Mouse (Mus musculus): ENCODE measurements around the gene Dio3. TPM values are rescaled to one million over a fixed set of nuclear protein-coding genes. Genes with fewer than 3 reads are reported as not detected.

Dio3 gene
- polyA plus RNA-seq, 1 experiment from 2014 or later, result 0.31 TPM

DNA sequence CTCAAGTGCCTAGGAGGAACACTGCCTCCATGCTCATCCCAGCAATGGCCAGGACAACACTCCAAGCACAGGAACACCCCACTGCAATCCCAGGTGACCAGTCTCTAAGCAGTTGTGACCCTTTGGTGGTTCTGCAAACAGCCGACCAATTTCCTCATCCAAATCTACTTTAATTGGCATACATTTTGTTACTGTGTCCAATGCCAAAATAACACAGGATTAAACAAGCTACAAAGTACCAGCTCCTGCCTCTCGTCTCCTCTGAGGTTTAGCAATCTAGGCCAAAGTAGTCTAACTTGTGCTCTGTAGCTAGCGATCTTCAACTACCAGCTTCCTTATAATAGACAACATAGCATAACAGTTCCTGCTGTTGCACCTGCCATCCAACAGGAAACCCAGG lies 10.6 kb upstream of the Dio3 start:
- Histone ChIP-seq H3K36me3 (ENCODE audit: control insufficient read depth, insufficient read depth) (no peaks in the 10 kb centered on the region), H3K9ac (ENCODE audit: low read depth, low read length) (no peak overlapping the region), H3K27me3 (replicated peaks; ENCODE audit: control insufficient read depth, insufficient read depth, low read length) (0 out of 2 replicates have a peak, but pooled peaks cover 3% of the 10 kb centered on the region), H3K4me1 (replicated peaks; ENCODE audit: control insufficient read depth, insufficient read depth, low read length) (no peaks in the 10 kb centered on the region), H3K4me3 (ENCODE audit: low read depth, low read length) (no peak overlapping the region), H3K27ac (ENCODE audit: low read depth, low read length) (no peak overlapping the region), H3K9me3 (ENCODE audit: control insufficient read depth) (no peaks in the 10 kb centered on the region), H3K4me2 (replicated peaks; ENCODE audit: low read depth) (no peak overlapping the region)
- ATAC-seq, result no peak
- TF ChIP-seq CTCF (IDR thresholded peaks at IDR 0.05; ENCODE audit: low read depth), result no peak
- 86% methylated on average over 3 of the region's 3 CpGs for WGBS

DNA sequence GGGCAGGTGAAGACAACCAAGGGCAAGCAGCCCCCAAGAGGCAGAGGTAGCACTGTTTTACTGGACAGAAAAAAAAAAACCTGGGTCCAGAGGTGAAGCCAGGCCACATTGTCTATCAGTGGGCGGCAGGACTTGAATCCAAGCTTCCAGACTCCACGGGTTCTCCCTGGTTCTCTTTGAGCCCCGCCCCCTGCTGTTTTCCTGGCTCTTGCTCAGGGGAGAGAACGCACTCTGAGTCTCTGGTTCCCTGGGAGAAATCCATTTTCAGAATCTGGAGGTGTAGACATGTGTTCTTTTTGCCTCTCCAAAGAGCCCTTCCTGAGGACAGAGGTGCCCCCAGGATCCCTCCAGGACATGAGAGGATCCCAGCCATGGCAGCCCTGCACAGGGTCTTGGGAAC lies 9.2 kb upstream of the Dio3 start:
- H3K27ac ChIP-seq (ENCODE audit: low read depth, low read length), result no peak overlapping the region
- no peaks in the 10 kb centered on the region for H3K4me1 ChIP-seq (replicated peaks; ENCODE audit: control insufficient read depth, insufficient read depth, low read length)
- no peaks in the 10 kb centered on the region for H3K36me3 ChIP-seq (ENCODE audit: control insufficient read depth, insufficient read depth)
- H3K4me3 ChIP-seq (ENCODE audit: low read depth, low read length), result no peak overlapping the region
- no peak for ATAC-seq
- WGBS, result 72% methylated on average over 4 of the region's 4 CpGs
- H3K9me3 ChIP-seq (ENCODE audit: control insufficient read depth), result no peaks in the 10 kb centered on the region
- H3K9ac ChIP-seq (ENCODE audit: low read depth, low read length), result no peak overlapping the region
- no peak for TF ChIP-seq CTCF (IDR thresholded peaks at IDR 0.05; ENCODE audit: low read depth)
- no peak overlapping the region for H3K4me2 ChIP-seq (replicated peaks; ENCODE audit: low read depth)
- 0 out of 2 replicates have a peak, but pooled peaks cover 9% of the 10 kb centered on the region for H3K27me3 ChIP-seq (replicated peaks; ENCODE audit: control insufficient read depth, insufficient read depth, low read length)

DNA sequence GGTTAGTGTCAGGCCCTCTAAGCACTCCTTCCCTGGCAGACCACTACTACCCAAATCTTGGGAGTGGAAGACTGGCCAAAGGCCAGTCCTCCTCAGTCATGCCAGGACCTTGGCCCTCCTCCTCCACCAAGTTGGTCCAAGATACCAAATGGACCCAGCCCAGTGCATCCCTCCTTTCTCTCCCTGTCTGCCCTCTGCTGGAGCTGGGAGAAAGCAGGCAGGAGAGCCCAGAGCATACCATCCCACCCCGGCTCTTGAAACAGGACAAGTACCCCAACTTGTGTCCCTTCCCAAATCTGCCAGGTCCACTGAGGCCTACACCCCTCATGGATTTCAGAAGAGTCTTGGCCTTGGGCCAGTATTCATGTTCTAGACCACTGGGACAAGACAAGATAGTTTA lies 2.8 kb upstream of the Dio3 start:
- Histone ChIP-seq H3K4me1 (replicated peaks; ENCODE audit: control insufficient read depth, insufficient read depth, low read length) (peaks cover 3% of the 10 kb centered on the region), H3K4me2 (replicated peaks; ENCODE audit: low read depth) (no peak overlapping the region), H3K27me3 (replicated peaks; ENCODE audit: control insufficient read depth, insufficient read depth, low read length) (peaks cover 60% of the 10 kb centered on the region), H3K4me3 (ENCODE audit: low read depth, low read length) (no peak overlapping the region), H3K36me3 (ENCODE audit: control insufficient read depth, insufficient read depth) (no peaks in the 10 kb centered on the region), H3K9me3 (ENCODE audit: control insufficient read depth) (no peaks in the 10 kb centered on the region), H3K9ac (ENCODE audit: low read depth, low read length) (no peak overlapping the region), H3K27ac (ENCODE audit: low read depth, low read length) (no peak overlapping the region)
- 67% methylated on average over 1 of the region's 1 CpGs for WGBS
- TF ChIP-seq CTCF (IDR thresholded peaks at IDR 0.05; ENCODE audit: low read depth), result peak; percentile 49
- no peak for ATAC-seq

DNA sequence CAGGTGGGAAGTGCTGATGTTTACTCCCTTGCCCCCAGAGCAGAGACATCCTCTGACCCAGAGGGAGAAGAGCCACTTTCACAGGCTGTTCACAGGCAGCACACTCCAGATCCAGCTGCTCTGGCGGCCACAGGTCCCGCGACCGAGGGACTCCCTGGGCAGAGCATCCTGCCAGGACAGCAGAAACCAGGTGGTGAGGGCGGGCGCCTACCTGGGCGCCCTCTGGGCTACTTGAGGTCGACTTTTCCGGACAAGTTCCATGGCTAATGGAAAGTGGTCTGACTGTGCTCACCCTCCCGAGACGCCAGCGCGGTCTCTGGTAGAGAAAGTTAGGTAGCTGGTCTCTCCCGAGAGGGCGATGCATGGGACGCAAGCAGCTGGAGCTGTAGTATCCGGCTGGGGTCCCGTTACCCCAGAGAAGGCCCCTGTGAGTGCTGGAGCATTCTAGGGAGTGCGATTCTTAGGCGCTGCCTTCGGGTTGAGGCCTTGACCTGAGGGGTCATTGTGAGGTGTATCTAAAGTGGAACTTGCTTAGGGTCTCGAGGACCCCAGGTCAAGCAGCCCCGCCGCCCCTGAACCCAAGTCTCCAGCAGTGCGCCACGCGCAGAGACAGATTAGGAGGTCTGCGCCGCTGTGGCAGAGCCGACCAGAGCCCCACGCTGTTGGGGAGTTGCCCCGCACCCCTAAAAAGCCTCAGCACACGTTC lies 1.5 kb upstream of the Dio3 start:
- H3K9ac ChIP-seq (ENCODE audit: low read depth, low read length), result no peak overlapping the region
- H3K4me1 ChIP-seq (replicated peaks; ENCODE audit: control insufficient read depth, insufficient read depth, low read length), result peaks cover 3% of the 10 kb centered on the region
- no peaks in the 10 kb centered on the region for H3K9me3 ChIP-seq (ENCODE audit: control insufficient read depth)
- WGBS, result 7% methylated on average over 33 of the region's 33 CpGs
- 0 out of 2 replicates have a peak, but pooled peaks have one; percentile 5 for ATAC-seq
- H3K27me3 ChIP-seq (replicated peaks; ENCODE audit: control insufficient read depth, insufficient read depth, low read length), result peaks cover 74% of the 10 kb centered on the region
- no peaks in the 10 kb centered on the region for H3K36me3 ChIP-seq (ENCODE audit: control insufficient read depth, insufficient read depth)
- peak overlapping the region; percentile 73 for H3K4me2 ChIP-seq (replicated peaks; ENCODE audit: low read depth)
- TF ChIP-seq CTCF (IDR thresholded peaks at IDR 0.05; ENCODE audit: low read depth), result no peak
- H3K4me3 ChIP-seq (ENCODE audit: low read depth, low read length), result peak overlapping the region; percentile 48
- no peak overlapping the region for H3K27ac ChIP-seq (ENCODE audit: low read depth, low read length)

DNA sequence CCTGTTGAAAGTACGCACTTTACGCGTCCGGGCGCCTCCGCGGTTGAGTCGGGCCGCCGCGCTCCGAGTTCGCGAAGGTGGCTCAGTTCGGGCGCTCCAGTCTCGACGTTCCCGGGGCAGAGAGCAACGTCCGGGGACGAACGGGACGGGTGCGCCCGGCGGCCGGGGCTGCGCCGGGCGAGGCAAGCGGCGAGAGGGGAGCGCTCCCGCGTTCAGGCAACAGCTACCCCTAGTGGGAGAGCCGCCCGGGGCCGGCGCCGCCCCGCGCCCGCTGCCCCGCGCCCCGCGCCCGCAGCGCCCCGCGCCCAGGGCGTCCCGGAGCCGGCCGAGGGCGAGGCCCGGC lies 932 bp upstream of the Dio3 start:
- TF ChIP-seq CTCF (IDR thresholded peaks at IDR 0.05; ENCODE audit: low read depth), result peak; percentile 63
- ATAC-seq, result peak; percentile 50
- Histone ChIP-seq H3K9me3 (ENCODE audit: control insufficient read depth) (no peaks in the 10 kb centered on the region), H3K4me3 (ENCODE audit: low read depth, low read length) (peak overlapping the region; percentile 48), H3K4me1 (replicated peaks; ENCODE audit: control insufficient read depth, insufficient read depth, low read length) (peaks cover 3% of the 10 kb centered on the region), H3K27me3 (replicated peaks; ENCODE audit: control insufficient read depth, insufficient read depth, low read length) (peaks cover 79% of the 10 kb centered on the region), H3K9ac (ENCODE audit: low read depth, low read length) (peak overlapping the region; percentile 26; the same call in 1 of the 2 replicates), H3K36me3 (ENCODE audit: control insufficient read depth, insufficient read depth) (no peaks in the 10 kb centered on the region), H3K27ac (ENCODE audit: low read depth, low read length) (no peak overlapping the region), H3K4me2 (replicated peaks; ENCODE audit: low read depth) (peak overlapping the region; percentile 73)
- WGBS, result under 1% methylated on average over 35 of the region's 58 CpGs

DNA sequence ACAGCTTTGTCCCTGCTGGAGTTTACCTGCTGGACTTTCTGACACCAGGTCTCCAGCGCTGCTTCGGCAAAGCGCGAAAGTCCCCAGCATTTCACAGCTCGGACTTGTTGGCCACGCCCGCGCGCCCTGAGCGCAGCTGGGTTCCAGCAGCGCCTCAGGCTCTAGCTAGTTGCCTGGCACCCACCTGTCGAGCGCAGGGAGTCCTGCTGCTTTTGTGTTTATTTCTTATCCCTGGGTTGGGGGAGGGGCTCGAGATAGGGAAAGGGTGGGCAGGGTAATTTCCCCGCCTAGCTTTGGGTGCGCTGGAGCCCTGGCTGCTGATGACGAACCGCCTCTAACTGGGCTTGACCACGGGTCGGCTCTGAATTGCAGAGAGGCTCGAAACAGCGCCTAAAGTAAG lies 1.5 kb downstream of the Dio3 start:
- Histone ChIP-seq H3K27ac (ENCODE audit: low read depth, low read length) (no peak overlapping the region), H3K36me3 (ENCODE audit: control insufficient read depth, insufficient read depth) (no peaks in the 10 kb centered on the region), H3K4me3 (ENCODE audit: low read depth, low read length) (no peak overlapping the region), H3K4me2 (replicated peaks; ENCODE audit: low read depth) (no peak overlapping the region), H3K27me3 (replicated peaks; ENCODE audit: control insufficient read depth, insufficient read depth, low read length) (peaks cover 82% of the 10 kb centered on the region), H3K9ac (ENCODE audit: low read depth, low read length) (no peak overlapping the region), H3K4me1 (replicated peaks; ENCODE audit: control insufficient read depth, insufficient read depth, low read length) (peaks cover 3% of the 10 kb centered on the region), H3K9me3 (ENCODE audit: control insufficient read depth) (no peaks in the 10 kb centered on the region)
- WGBS, result under 1% methylated on average over 22 of the region's 22 CpGs
- TF ChIP-seq CTCF (IDR thresholded peaks at IDR 0.05; ENCODE audit: low read depth), result no peak
- no peak for ATAC-seq
